Mouse (Mus musculus): ENCODE results near the gene Polr3gl.

- no peak for TF ChIP-seq POLR2A (IDR thresholded peaks at IDR 0.05; ENCODE audit: extremely low read depth, insufficient read depth, low read length)
- no peak for TF ChIP-seq CTCF (IDR thresholded peaks at IDR 0.05; ENCODE audit: low read depth, low read length)
Observed at GRCm38 (mm10) chr3:96563267-96563666, 30.7 kb downstream of the Polr3gl start.

All from liver, adult 2 months (tissue).